Mouse (Mus musculus): ENCODE data around the gene Gm20388.

DNA sequence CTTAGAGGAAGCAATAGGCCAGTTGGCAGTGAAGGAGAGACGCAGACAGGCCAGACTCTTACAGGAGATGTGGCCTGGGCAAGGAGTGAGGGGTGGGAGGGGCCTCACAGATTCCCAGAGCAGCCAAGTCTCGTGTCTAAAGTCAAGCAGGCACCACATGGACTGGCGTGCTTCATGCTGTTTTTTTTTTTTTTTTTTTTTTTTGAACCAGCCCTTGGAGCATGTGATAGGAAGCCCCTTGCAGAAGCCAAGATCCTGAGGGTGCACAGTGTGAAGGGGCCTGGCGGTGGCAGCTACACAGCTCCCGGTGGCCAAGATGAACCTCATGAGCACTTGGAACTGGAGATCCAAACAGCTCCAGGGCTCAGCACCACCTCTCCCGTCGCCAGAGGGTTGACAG is 337.4 kb downstream of the Gm20388 start:
- no peak for TF ChIP-seq CTCF (IDR thresholded peaks at IDR 0.05; ENCODE audit: control insufficient read depth, insufficient read depth, low read length)
- TF ChIP-seq POLR2A (IDR thresholded peaks at IDR 0.05; ENCODE audit: borderline replicate concordance, control insufficient read depth, low read depth, low read length): no peak

Measured in bone marrow, adult 2 months (tissue).